Mouse (Mus musculus) adrenal gland, adult 18-20 months (tissue): ENCODE measurements around the gene Lhfp. TPM values are rescaled to one million over a fixed set of nuclear protein-coding genes. Genes with fewer than 3 reads are reported as not detected.

Experiments
- DNase-seq, 2 experiments: peaks; one replicate each; pipeline ENCODE4 v3.0.0; 2021 to 2022; ENCODE audit warnings: low spot score in 2 of 2
- total RNA-seq, 2 experiments: library from RNA; stranded (reverse); gene quantifications; 1 replicate in 1 of 2; 2 replicates in 1 of 2; pipeline ENCODE4 v1.2.3; 2021

The Lhfp gene
- total RNA-seq, 2 experiments from 2014 or later, result 18.9 to 20.9 TPM

GRCm38 (mm10) chr3:53040593-53041410 lies 526 bp upstream of the Lhfp start:
- no peak for DNase-seq

GRCm38 (mm10) chr3:53042240-53042567 lies 876 bp downstream of the Lhfp start:
- no peak for DNase-seq

- no peak for DNase-seq
Measured at GRCm38 (mm10) chr3:53043206-53043780, 2.0 kb downstream of the Lhfp start.

GRCm38 (mm10) chr3:53044238-53044637 lies 2.9 kb downstream of the Lhfp start:
- no peak for DNase-seq

GRCm38 (mm10) chr3:53044682-53045299 lies 3.5 kb downstream of the Lhfp start:
- DNase-seq, result no peak

- DNase-seq, result no peak
Measured at GRCm38 (mm10) chr3:53045697-53046096, 4.4 kb downstream of the Lhfp start.

- no peak for DNase-seq
Measured at GRCm38 (mm10) chr3:53046371-53046770, 5.0 kb downstream of the Lhfp start.

GRCm38 (mm10) chr3:53052385-53052784 lies 11.1 kb downstream of the Lhfp start:
- no peak for DNase-seq

- DNase-seq, result no peak
Measured at GRCm38 (mm10) chr3:53056430-53056829, 15.1 kb downstream of the Lhfp start.

GRCm38 (mm10) chr3:53059959-53060358 lies 18.6 kb downstream of the Lhfp start:
- DNase-seq, result no peak

- DNase-seq, result no peak
Measured at GRCm38 (mm10) chr3:53063423-53064147, 22.3 kb downstream of the Lhfp start.

- no peak for DNase-seq
Measured at GRCm38 (mm10) chr3:53065267-53066094, 24.2 kb downstream of the Lhfp start.

- no peak for DNase-seq
Measured at GRCm38 (mm10) chr3:53066095-53066372, 24.7 kb downstream of the Lhfp start.

- no peak for DNase-seq
Measured at GRCm38 (mm10) chr3:53068399-53068798, 27.1 kb downstream of the Lhfp start.

GRCm38 (mm10) chr3:53074264-53074663 lies 32.9 kb downstream of the Lhfp start:
- DNase-seq, result no peak

GRCm38 (mm10) chr3:53074761-53075160 lies 33.4 kb downstream of the Lhfp start:
- no peak for DNase-seq

- no peak for DNase-seq
Measured at GRCm38 (mm10) chr3:53080286-53080685, 39.0 kb downstream of the Lhfp start.

- DNase-seq, result no peak
Measured at GRCm38 (mm10) chr3:53080710-53081109, 39.4 kb downstream of the Lhfp start.

GRCm38 (mm10) chr3:53083717-53084116 lies 42.4 kb downstream of the Lhfp start:
- DNase-seq, result no peak

- no peak for DNase-seq
Measured at GRCm38 (mm10) chr3:53084806-53085205, 43.5 kb downstream of the Lhfp start.
